Mouse (Mus musculus): ENCODE results near the gene Slco6c1. TPM values are rescaled to one million over a fixed set of nuclear protein-coding genes. Genes with fewer than 3 reads are reported as not detected.

Slco6c1 gene
- polyA plus RNA-seq (2016; fragmentation: Nextera tagmentation; extraction: Ambion mirVana) = not detected in 2 replicates

DNA sequence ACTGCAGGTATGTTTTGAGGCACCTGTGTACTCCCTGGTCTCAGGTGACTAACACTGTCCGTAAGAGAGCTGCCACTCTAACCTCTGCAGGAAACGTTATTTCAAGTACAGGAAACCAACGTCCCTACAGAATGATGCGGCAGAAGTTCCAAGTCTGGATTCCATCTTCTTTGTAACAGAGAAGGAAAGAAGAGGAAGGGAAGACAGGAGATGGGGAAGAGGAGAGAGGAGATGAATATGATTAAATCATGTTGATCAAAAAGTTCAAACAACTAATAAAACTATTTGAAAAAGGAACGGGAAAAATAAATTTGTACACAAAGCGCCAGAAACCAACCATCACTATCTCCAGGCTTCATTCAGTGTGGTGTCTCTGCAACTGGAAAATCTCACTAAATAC is at the start of gene Slco6c1:
TSS of gene Slco6c1 (minus strand) at position 101 of the 400 bp plus-strand sequence.
- WGBS = 93% methylated on average over 6 of the region's 6 CpGs
- no peak within 1 kb of the TSS for H3K27ac ChIP-seq
- H3K9ac ChIP-seq = no peak within 1 kb of the TSS
- H3K36me3 ChIP-seq = no peaks in the 10 kb centered on the region
- no peaks in the 10 kb centered on the region for H3K27me3 ChIP-seq
- H3K4me3 ChIP-seq = no peak within 1 kb of the TSS
- ATAC-seq (ENCODE audit: low FRiP score) = no peak
- H3K9me3 ChIP-seq (replicated peaks) = no peaks in the 10 kb centered on the region
- H3K4me1 ChIP-seq = no peaks in the 10 kb centered on the region
- H3K4me2 ChIP-seq (replicated peaks) = no peak within 1 kb of the TSS

GRCm38 (mm10) chr1:97038982-97039381 is 89.1 kb downstream of the Slco6c1 start:
- H3K36me3 ChIP-seq = no peaks in the 10 kb centered on the region
- no peaks in the 10 kb centered on the region for H3K27me3 ChIP-seq
- H3K4me1 ChIP-seq = no peaks in the 10 kb centered on the region
- H3K27ac ChIP-seq = no peak overlapping the region
- no peak overlapping the region for H3K4me2 ChIP-seq (replicated peaks)
- H3K4me3 ChIP-seq = no peak overlapping the region
- ATAC-seq (ENCODE audit: low FRiP score) = no peak
- WGBS = 42% methylated on average over 1 of the region's 1 CpGs
- no peaks in the 10 kb centered on the region for H3K9me3 ChIP-seq (replicated peaks)
- no peak overlapping the region for H3K9ac ChIP-seq

DNA sequence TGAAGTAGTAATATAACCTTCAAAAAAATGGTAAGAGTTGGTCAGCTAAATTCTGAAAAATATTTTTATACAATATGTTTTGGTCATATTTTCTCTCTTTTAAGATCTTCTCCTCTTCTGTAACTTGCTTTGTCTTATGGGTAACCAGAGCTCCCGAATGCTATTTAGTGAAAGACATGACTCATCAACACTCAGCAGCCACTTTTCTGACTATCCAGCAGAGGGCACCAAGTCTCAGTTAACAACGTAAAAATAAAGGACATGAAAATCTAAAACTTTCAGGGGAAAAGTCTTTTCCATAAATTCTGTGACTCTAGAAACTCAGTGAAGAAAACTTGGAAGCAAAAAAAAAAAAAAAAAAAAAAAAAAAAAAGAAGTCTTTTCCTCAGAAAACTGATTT is 89.6 kb downstream of the Slco6c1 start:
- Histone ChIP-seq H3K27ac (no peak overlapping the region), H3K36me3 (no peaks in the 10 kb centered on the region), H3K9ac (no peak overlapping the region), H3K27me3 (no peaks in the 10 kb centered on the region), H3K4me2 (replicated peaks) (no peak overlapping the region), H3K4me1 (no peaks in the 10 kb centered on the region), H3K4me3 (no peak overlapping the region), H3K9me3 (replicated peaks) (no peaks in the 10 kb centered on the region)
- no peak for ATAC-seq (ENCODE audit: low FRiP score)
- WGBS = 14% methylated on average over 2 of the region's 2 CpGs

GRCm38 (mm10) chr1:97037955-97038354 is 90.1 kb downstream of the Slco6c1 start:
- ATAC-seq (ENCODE audit: low FRiP score) = no peak
- WGBS = 71% methylated on average over 2 of the region's 2 CpGs
- Histone ChIP-seq H3K9ac (no peak overlapping the region), H3K27me3 (no peaks in the 10 kb centered on the region), H3K4me1 (no peaks in the 10 kb centered on the region), H3K36me3 (no peaks in the 10 kb centered on the region), H3K27ac (no peak overlapping the region), H3K4me2 (replicated peaks) (no peak overlapping the region), H3K4me3 (no peak overlapping the region), H3K9me3 (replicated peaks) (no peaks in the 10 kb centered on the region)

DNA sequence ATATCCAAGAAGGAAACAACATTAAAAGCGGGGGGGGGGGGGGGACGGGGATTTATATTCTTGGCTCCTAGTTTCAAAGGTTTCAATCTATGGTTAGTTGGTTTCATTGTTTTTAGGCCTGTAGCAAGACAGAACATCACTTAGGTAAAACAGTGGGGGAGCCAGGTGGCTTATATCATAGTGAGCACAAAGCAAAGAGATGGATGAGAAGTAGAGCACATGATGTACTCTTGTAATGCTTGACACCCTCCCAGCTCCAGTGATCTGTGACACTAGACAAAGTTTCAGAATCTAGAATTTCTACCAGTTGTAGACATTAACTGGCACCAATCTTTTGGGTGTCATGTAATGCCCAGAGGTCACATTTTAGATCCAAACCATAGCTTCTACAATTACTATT is 106.7 kb downstream of the Slco6c1 start:
- H3K36me3 ChIP-seq = no peaks in the 10 kb centered on the region
- no peak overlapping the region for H3K9ac ChIP-seq
- no peak overlapping the region for H3K27ac ChIP-seq
- H3K4me2 ChIP-seq (replicated peaks) = no peak overlapping the region
- ATAC-seq (ENCODE audit: low FRiP score) = no peak
- no peak overlapping the region for H3K4me3 ChIP-seq
- H3K4me1 ChIP-seq = no peaks in the 10 kb centered on the region
- no peaks in the 10 kb centered on the region for H3K27me3 ChIP-seq
- 79% methylated on average over 2 of the region's 2 CpGs for WGBS
- no peaks in the 10 kb centered on the region; the same call in 1 of the 2 replicates for H3K9me3 ChIP-seq (replicated peaks)

DNA sequence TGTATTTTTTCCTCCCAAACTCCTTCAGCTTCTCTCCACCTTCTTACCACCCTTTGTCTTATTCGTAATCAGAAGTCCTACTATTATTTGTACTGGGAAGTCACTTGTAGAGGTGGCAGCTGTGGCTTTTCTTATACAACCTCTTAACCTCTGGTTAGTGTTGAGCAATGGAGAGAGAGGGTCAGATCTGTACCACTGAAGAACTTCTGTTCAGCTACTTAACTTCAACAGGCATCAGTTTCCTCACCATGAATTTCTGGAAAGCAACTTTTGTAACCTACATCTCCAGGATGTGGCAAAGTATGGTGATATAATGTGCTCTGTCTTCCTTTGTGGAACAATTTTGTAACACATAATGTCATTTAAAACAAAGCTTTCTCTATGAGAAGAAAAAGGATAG is 108.7 kb downstream of the Slco6c1 start:
- no peaks in the 10 kb centered on the region for H3K4me1 ChIP-seq
- H3K27ac ChIP-seq = no peak overlapping the region
- ATAC-seq (ENCODE audit: low FRiP score) = no peak
- H3K4me2 ChIP-seq (replicated peaks) = no peak overlapping the region
- no peaks in the 10 kb centered on the region for H3K27me3 ChIP-seq
- H3K36me3 ChIP-seq = no peaks in the 10 kb centered on the region
- H3K9me3 ChIP-seq (replicated peaks) = no peaks in the 10 kb centered on the region; the same call in 1 of the 2 replicates
- WGBS = 59% methylated on average over 1 of the region's 1 CpGs
- H3K9ac ChIP-seq = no peak overlapping the region
- H3K4me3 ChIP-seq = no peak overlapping the region

GRCm38 (mm10) chr1:97018978-97019377 is 109.1 kb downstream of the Slco6c1 start:
- Histone ChIP-seq H3K27ac (no peak overlapping the region), H3K9ac (no peak overlapping the region), H3K27me3 (no peaks in the 10 kb centered on the region), H3K4me3 (no peak overlapping the region), H3K4me1 (no peaks in the 10 kb centered on the region), H3K9me3 (replicated peaks) (no peaks in the 10 kb centered on the region; the same call in 1 of the 2 replicates), H3K36me3 (no peaks in the 10 kb centered on the region), H3K4me2 (replicated peaks) (no peak overlapping the region)
- ATAC-seq (ENCODE audit: low FRiP score) = no peak

Measured in hindbrain, embryonic 12.5 days (tissue).